26 mouse cellular contexts compared by ENCODE assay signal in the genomic region with DNA sequence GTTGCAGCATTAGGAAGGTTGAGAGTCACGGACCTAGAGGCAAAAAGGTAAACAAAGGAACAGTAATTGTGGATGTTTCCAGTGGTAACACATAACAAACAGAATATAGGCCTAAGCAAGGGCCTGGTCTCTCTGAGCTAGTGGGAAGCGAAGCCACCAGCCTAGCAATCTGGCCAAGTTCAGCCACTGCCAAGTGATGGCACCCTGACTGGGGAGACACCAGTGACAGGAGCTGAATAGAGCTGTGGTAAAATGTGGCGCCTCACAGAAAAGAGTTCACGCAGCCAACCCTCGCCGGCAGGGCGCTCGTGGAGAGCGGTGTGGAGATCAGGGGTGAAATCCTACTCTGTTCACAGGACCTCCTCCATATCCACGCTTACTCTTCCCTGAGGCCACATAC.
"Had no signal": no experiment of that assay in that cellular context is flagged by ENCODE, and none has a peak within 500 bp of the region (broad histone marks: within the 10 kb centered on the region; RNA-seq: fewer than 3 reads in every experiment).

No protein-coding gene starts in this region.

- H3K27ac ChIP-seq: heart, adult 2 months; heart, embryonic 13.5 days; heart, embryonic 15.5 days; hindbrain, embryonic 13.5 days; hindbrain, embryonic 15.5 days; hindbrain, postnatal 0 days; intestine, embryonic 15.5 days; kidney, postnatal 0 days; layer of hippocampus, adult 2 months; limb, embryonic 13.5 days; limb, embryonic 15.5 days; liver, embryonic 12.5 days; liver, embryonic 14.5 days had no signal

- H3K4me3 ChIP-seq: heart, adult 2 months; heart, embryonic 13.5 days; heart, embryonic 15.5 days; hindbrain, embryonic 13.5 days; hindbrain, embryonic 15.5 days; intestine, embryonic 15.5 days; layer of hippocampus, adult 2 months; limb, embryonic 13.5 days; limb, embryonic 15.5 days; liver, embryonic 12.5 days had no signal

- H3K36me3 ChIP-seq: heart, embryonic 13.5 days; heart, embryonic 15.5 days; hindbrain, embryonic 13.5 days; hindbrain, embryonic 15.5 days; intestine, embryonic 15.5 days; limb, embryonic 13.5 days; limb, embryonic 15.5 days; liver, embryonic 12.5 days had no signal

- H3K4me2 ChIP-seq: heart, embryonic 11.5 days; heart, embryonic 13.5 days; heart, embryonic 15.5 days; hindbrain, embryonic 13.5 days; hindbrain, embryonic 15.5 days; intestine, embryonic 15.5 days; limb, embryonic 13.5 days; limb, embryonic 15.5 days; liver, embryonic 12.5 days had no signal

- DNase-seq: gastrocnemius, postnatal 14 days; gastrocnemius, postnatal 36 days; heart, adult 11 months; heart, adult 2 months; heart, postnatal 14 days; heart, postnatal 36 days; kidney, adult 18-20 months; kidney, adult 8-10 months; kidney, postnatal 14 days; kidney, postnatal 36 days; left cerebral cortex, postnatal 4 days had no signal

- H3K27me3 ChIP-seq: heart, embryonic 13.5 days; heart, embryonic 15.5 days; hindbrain, embryonic 13.5 days; hindbrain, embryonic 15.5 days; intestine, embryonic 15.5 days; limb, embryonic 13.5 days; limb, embryonic 15.5 days; liver, embryonic 12.5 days had no signal

- H3K9ac ChIP-seq: heart, embryonic 13.5 days; heart, embryonic 15.5 days; hindbrain, embryonic 13.5 days; hindbrain, embryonic 15.5 days; intestine, embryonic 15.5 days; limb, embryonic 13.5 days; limb, embryonic 15.5 days; liver, embryonic 12.5 days; liver, embryonic 14.5 days had no signal

- H3K9me3 ChIP-seq: heart, embryonic 13.5 days; heart, embryonic 15.5 days; hindbrain, embryonic 13.5 days; hindbrain, embryonic 15.5 days; intestine, embryonic 15.5 days; limb, embryonic 13.5 days; limb, embryonic 15.5 days; liver, embryonic 12.5 days had no signal

- H3K4me1 ChIP-seq: hindbrain, embryonic 15.5 days had no signal

- ATAC-seq: hindbrain, postnatal 0 days; inflammation-experienced regulatory T-cells, adult 6 months; intestine, embryonic 15.5 days; intestine, postnatal 0 days; liver, embryonic 12.5 days had no signal
